Mouse (Mus musculus) C2C12 (cell line): Measurements from ENCODE around the gene Erg.

Experiments used
- CTCF ChIP-seq: IDR thresholded peaks from one replicate; pipeline ENCODE4 v1.5.1; 2011; ENCODE audit not compliant: control insufficient read depth, insufficient read depth, insufficient read length
- FOSL1 ChIP-seq: IDR thresholded peaks from one replicate; pipeline ENCODE4 v1.8.0; 2011; ENCODE audit warnings: mild to moderate bottlenecking, low read length; ENCODE audit not compliant: poor library complexity, insufficient read depth, severe bottlenecking
- MAX ChIP-seq: IDR thresholded peaks from one replicate; pipeline ENCODE4 v1.6.1; 2011; ENCODE audit warnings: mild to moderate bottlenecking, control low read depth
- MYOD1 ChIP-seq: IDR thresholded peaks from one replicate; pipeline ENCODE4 v1.6.1; 2011; ENCODE audit warnings: low read depth; ENCODE audit not compliant: control insufficient read depth, insufficient read length

DNA sequence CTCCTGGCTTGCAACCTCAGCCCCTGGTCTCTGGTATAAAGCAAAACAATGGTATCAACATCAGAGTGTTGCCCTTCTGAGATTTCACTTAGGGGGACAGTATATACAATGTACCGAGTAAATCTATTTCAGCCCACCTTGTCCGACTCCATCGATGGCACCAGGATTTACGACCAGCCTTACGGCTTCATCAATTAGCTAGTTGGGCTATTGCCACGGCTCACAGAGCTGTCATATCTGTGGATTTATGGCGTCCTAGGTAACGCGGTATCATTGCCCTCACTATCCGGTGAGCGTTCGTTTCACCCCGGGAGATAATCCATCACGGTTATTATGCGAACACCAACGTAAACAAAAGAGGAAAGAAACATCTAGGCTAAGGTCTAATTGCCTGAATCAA, 33.9 kb downstream of the Erg start:
- TF ChIP-seq CTCF (no peak), MAX (no peak), MYOD1 (no peak), FOSL1 (no peak)
